Comparison of ENCODE assay signal across 8 mouse cellular contexts in genomic region chr6:13607621-13608493, GRCm38 (mm10). TPM values are rescaled to one million over a fixed set of nuclear protein-coding genes. Genes with fewer than 3 reads are reported as not detected.
DNase-seq lines count a peak whose midpoint lies in the region; ATAC-seq and TF ChIP-seq lines count a peak whose summit lies in the region.

Gene Tmem168 (minus strand): TSS chr6:13608100.

- peaks cover 46% of the 10 kb centered on the region for H3K79me2 ChIP-seq in macrophage (ENCODE audit: inconsistent target)

- peak within 1 kb of the TSS; percentile 100 for H3K4me3 ChIP-seq in gastrocnemius, adult 2 months
- H3K4me3 ChIP-seq in hindbrain, embryonic 16.5 days (ENCODE audit: low read length): peak within 1 kb of the TSS; percentile 92
- H3K4me3 ChIP-seq in left cerebral cortex, adult 2 months: peak within 1 kb of the TSS; percentile 95
- H3K4me3 ChIP-seq in macrophage (ENCODE audit: inconsistent target): peak within 1 kb of the TSS; percentile 79

- peak within 1 kb of the TSS; percentile 96 for H3K27ac ChIP-seq in gastrocnemius, adult 2 months
- peak within 1 kb of the TSS; percentile 97 for H3K27ac ChIP-seq in hindbrain, embryonic 16.5 days (ENCODE audit: low read depth, low read length)
- peak within 1 kb of the TSS; percentile 92 for H3K27ac ChIP-seq in left cerebral cortex, adult 2 months
- peak within 1 kb of the TSS; percentile 84 for H3K27ac ChIP-seq in macrophage

- peak; percentile 95 for DNase-seq in gastrocnemius, adult 2 months
- DNase-seq in left cerebral cortex, adult 2 months (ENCODE audit: extremely low spot score in 1 of 2, low spot score in 2 of 2): peak; percentile 96 to 97
- peak; percentile 86 for DNase-seq in retina, postnatal 7 days (ENCODE audit: low read depth, low spot score)
- DNase-seq in urinary bladder, adult 18-20 months (ENCODE audit: low spot score in 2 of 2): peak; percentile 88 to 98

- TF ChIP-seq CTCF in gastrocnemius, adult 2 months (IDR thresholded peaks at IDR 0.05): no peak
- TF ChIP-seq CTCF in left cerebral cortex, adult 2 months (IDR thresholded peaks at IDR 0.05): peak; percentile 10

- no peaks in the 10 kb centered on the region for H3K27me3 ChIP-seq in hindbrain, embryonic 16.5 days (replicated peaks; ENCODE audit: control insufficient read depth, insufficient read depth, low read length)

- 1% methylated on average over 71 of the region's 71 CpGs for WGBS in hindbrain, embryonic 16.5 days
- WGBS in macrophage (ENCODE audit: missing documents): 4% methylated on average over 70 of the region's 71 CpGs

- H3K4me1 ChIP-seq in hindbrain, embryonic 16.5 days (ENCODE audit: control insufficient read depth, insufficient read depth, low read depth, low read length): peaks cover 10% of the 10 kb centered on the region

- ATAC-seq in activated CD4-positive, CD25-positive, alpha-beta regulatory T cell, adult 4 months: peak; percentile 90
- peak; percentile 86 for ATAC-seq in common myeloid progenitor, adult 5-6 weeks (replicated peaks; ENCODE audit: low read depth, poor library complexity, severe bottlenecking)
- ATAC-seq in hindbrain, embryonic 16.5 days: peak; percentile 97

- H3K9ac ChIP-seq in hindbrain, embryonic 16.5 days (ENCODE audit: low read depth, low read length): peak within 1 kb of the TSS; percentile 98

- no peaks in the 10 kb centered on the region for H3K36me3 ChIP-seq in hindbrain, embryonic 16.5 days (ENCODE audit: control insufficient read depth, insufficient read depth, low read length)
- 0 out of 2 replicates have a peak, but pooled peaks cover 1% of the 10 kb centered on the region for H3K36me3 ChIP-seq in macrophage (ENCODE audit: inconsistent target)

- intact Hi-C loops in gastrocnemius, adult 2 months (cut with DNase I): loop anchor here (2.0 to 10.0 kb wide), 2 partner anchors 69 to 267 kb away; partner anchors contain the start of genes 2610001J05Rik and Bmt2
- intact Hi-C loops in left cerebral cortex, adult 2 months (cut with DNase I): loop anchor here (2.0 to 5.0 kb wide), 3 partner anchors 69 to 229 kb away; partner anchors contain the start of genes Bmt2 and Gpr85

- H3K4me2 ChIP-seq in hindbrain, embryonic 16.5 days (ENCODE audit: low read length): peak within 1 kb of the TSS; percentile 81

- H3K9me3 ChIP-seq in hindbrain, embryonic 16.5 days (ENCODE audit: control insufficient read depth, low read length): no peaks in the 10 kb centered on the region

RNA-seq across cellular contexts. Expression of gene Tmem168, which starts in this region (rescaled TPM):
- 10 to 100 TPM; 38.4 to 41.2 TPM for polyA plus RNA-seq in activated CD4-positive, CD25-positive, alpha-beta regulatory T cell, adult 4 months (2017; shearing (Covaris generic))
- 30.9 and 33.0 TPM in 2 replicates for total RNA-seq in common myeloid progenitor, adult 5-6 weeks (2017)
- total RNA-seq in gastrocnemius, adult 2 months (2021): 10 to 100 TPM in 1 of 2 experiments, 1 to 10 TPM in 1; 8.2 to 10.7 TPM
- polyA plus RNA-seq in hindbrain, embryonic 16.5 days (2015; fragmentation: Nextera tagmentation; extraction: Ambion mirVana): 19.4 and 22.7 TPM in 2 replicates
- 10 to 100 TPM; 14.3 to 14.9 TPM for total RNA-seq in left cerebral cortex, adult 2 months (2021)
- total RNA-seq in macrophage (2018; cell fraction: chromatin; rRNA removed): 100 to 1,000 TPM in 10 of 26 experiments, 10 to 100 TPM in 16; 47.4 to 137 (median 88.8) TPM
- 10 to 100 TPM; 40.7 to 71.3 (median 61.2) TPM for total RNA-seq in macrophage (2018; cell fraction: cytosol; rRNA removed)
- total RNA-seq in macrophage (2018; cell fraction: nucleus; rRNA removed): 100 to 1,000 TPM in 22 of 26 experiments, 10 to 100 TPM in 4; 80.8 to 191 (median 125) TPM
- 40.2 to 49.2 TPM (median 46.4 TPM) in 3 replicates for polyA plus RNA-seq in macrophage (2018)

Comparison
In these comparisons a context has a peak if more than half of its experiments do, and no peak if none do; other contexts are left out.
1. Peak in every context shown above with its lines: DNase-seq, ATAC-seq, H3K4me3 ChIP-seq and H3K27ac ChIP-seq.